Mouse (Mus musculus): ENCODE results near the gene Nkg7. TPM values are rescaled to one million over a fixed set of nuclear protein-coding genes. Genes with fewer than 3 reads are reported as not detected.
A peak's percentile ranks its signal among the peaks of the same experiment; 100 is the strongest.
"Not testable (repeated sequence)": the region's sequence is repeated elsewhere in the genome, so short reads cannot be mapped to it uniquely, and the experiment has no call there.

Gene Nkg7
- total RNA-seq (2018; cell fraction: chromatin; rRNA removed): not detected
- under 1 TPM in 2 of 26 experiments, not detected in 24; 0.23 to 0.29 TPM for total RNA-seq (2018; cell fraction: cytosol; rRNA removed)
- total RNA-seq (2018; cell fraction: nucleus; rRNA removed): not detected
- polyA plus RNA-seq (2018): 0.26 TPM in 1 of 3 replicates, not detected in the others

DNA sequence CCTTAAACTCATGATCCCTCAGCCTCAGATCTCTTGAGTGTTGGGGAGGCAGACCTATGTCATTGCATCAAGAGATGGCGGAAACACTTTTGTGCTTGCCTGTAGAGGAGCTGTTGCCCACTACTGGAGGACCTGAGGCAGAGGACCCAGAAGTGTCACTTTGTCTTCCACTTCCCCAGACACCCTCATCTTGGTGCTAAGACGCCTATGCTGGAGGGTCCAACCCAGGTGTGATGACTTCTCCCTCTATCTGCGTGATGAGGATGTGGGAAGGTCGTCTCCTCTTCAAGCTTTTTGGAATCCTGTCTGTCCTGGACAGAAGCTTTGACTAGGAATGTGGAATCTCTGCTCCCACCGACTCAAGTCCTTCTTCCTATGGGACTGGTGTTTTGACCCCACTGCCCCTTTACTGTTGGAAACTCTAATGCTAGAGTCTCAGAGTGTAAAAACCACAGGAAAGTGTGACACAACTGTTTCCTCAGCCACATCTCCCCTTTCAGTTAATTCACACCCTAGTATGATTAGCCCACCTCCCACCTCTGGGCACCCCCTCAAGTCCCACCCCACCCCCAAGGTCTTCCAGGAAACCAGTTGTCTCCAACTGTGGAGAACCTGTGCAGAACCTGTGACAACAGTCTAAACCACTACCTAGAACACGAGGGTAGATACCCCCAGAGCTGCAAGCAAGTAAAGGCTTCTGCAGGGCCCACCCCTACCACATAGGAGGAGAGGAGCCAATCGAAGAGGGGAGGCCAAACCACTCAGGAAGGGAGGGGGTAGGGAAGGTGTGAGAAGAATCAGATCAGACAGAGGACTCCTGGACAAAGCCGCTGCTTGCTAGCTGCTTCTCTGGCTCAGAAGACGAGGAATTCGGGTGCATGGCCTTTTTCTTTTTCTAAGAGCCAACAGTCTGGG, at the start of gene Nkg7:
Gene Nkg7, plus strand, starts transcription at position 733 of the 915 bp plus-strand sequence.
- Histone ChIP-seq H3K79me2 (ENCODE audit: inconsistent target) (no peaks in the 10 kb centered on the region), H3K27ac (no peak within 1 kb of the TSS), H3K36me3 (ENCODE audit: inconsistent target) (no peaks in the 10 kb centered on the region), H3K4me3 (ENCODE audit: inconsistent target) (no peak within 1 kb of the TSS)
- WGBS (ENCODE audit: missing documents): 53% methylated on average over 10 of the region's 10 CpGs

DNA sequence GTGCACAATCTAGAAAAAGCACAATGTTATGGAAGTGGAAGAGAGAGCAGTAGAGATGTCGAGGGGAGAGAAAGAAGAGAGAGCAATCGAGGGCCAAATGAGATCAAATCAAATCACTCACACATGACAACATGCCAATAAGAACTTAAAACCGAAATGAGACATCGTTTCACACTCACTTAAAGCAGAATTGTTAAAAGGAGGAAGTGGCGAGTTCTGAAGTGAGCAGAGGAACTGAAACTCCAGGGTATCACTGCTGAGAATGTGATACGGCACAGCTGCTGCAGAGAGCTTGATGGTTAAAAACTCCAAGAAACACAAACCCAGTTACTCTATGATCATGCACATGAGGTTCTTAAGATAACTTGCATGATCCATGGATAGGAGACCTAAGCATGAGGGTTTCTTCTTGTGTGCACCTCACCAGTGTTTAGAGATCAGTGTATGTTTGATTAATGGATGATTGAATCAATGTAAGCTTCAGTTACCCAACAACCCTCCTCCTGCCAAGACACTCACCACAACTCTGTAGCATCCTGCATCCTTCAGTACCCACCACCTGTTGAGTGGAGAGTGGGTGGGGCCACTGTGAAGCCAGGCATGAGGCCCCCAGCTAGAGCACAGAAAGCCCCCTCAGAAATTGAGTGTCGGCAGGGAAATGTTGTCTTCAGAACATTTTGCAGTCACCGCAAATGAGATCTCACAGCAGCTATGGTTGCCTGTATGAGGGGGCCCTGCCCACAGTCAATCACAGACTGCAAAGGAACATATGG, 44.3 kb upstream of the Nkg7 start:
- WGBS (ENCODE audit: missing documents): 22% methylated on average over 8 of the region's 8 CpGs

DNA sequence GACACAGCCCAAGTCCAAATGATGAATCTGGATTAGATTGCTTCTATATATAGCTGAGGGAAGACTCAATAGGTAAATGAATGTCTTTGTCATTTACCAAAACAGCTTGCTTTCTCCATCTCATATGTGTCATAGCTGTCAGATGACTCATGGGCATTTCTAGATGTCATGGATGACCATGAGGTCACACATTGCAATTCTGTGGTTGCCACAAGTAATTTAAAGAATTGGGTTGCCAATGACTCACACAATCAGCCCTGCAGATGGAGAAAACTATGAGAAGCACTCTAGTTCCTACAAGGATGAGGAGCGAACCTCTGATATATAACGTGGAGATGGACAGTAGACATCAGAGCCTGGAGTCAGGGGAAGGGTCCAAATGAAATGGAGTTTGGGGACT, 37.4 kb upstream of the Nkg7 start:
- Histone ChIP-seq H3K79me2 (ENCODE audit: inconsistent target) (no peaks in the 10 kb centered on the region), H3K4me3 (ENCODE audit: inconsistent target) (no peak overlapping the region), H3K27ac (peak overlapping the region; percentile 48), H3K36me3 (ENCODE audit: inconsistent target) (no peaks in the 10 kb centered on the region)
- WGBS (ENCODE audit: missing documents): 43% methylated on average over 2 of the region's 2 CpGs

More for the DNA sequence above, 44.3 kb upstream of the Nkg7 start:
- Histone ChIP-seq H3K4me3 (ENCODE audit: inconsistent target) (no peak overlapping the region), H3K36me3 (ENCODE audit: inconsistent target) (no peaks in the 10 kb centered on the region), H3K27ac (peak overlapping the region; percentile 43), H3K79me2 (ENCODE audit: inconsistent target) (no peaks in the 10 kb centered on the region)

DNA sequence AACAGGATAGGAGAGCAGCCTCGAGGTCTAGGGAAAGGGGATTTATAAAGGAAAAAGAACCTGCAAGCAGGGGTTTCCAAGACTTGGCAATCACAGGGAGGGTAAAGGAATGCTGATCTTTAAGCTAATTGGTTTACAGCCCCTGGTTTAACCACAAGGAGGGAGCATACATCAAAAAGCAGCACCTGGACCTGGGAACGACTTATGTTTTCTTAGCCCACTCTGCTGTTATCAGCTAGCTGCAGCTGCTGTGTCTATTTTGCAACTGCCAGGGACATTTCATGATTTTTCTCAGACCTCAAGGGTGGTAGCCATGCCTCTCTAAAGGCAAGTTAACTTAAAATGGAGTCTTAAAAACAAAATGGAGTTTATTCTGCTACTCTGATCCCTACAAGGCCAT, 34.2 kb upstream of the Nkg7 start:
- H3K4me3 ChIP-seq (ENCODE audit: inconsistent target): no peak overlapping the region
- WGBS (ENCODE audit: missing documents): 60% methylated on average over 2 of the region's 2 CpGs
- no peaks in the 10 kb centered on the region for H3K36me3 ChIP-seq (ENCODE audit: inconsistent target)
- H3K27ac ChIP-seq: no peak overlapping the region
- H3K79me2 ChIP-seq (ENCODE audit: inconsistent target): no peaks in the 10 kb centered on the region

DNA sequence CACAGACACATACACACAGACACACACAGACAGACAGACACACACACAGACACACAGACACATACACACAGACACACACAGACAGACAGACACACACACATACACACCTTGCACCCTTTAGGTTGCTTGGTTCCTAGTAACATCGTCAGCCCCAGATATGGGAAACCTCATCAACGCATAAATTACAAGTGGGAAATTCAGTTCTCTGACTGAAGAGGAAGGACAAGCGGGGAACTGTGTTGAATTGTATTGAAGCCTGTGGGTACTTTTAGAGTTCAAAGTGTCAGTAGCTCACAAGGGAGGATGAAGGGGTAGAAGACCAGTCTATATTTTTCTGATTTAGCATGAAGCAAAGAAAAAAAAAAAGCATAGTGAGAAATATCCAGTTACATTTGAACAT, 29.3 kb upstream of the Nkg7 start:
- no peaks in the 10 kb centered on the region for H3K36me3 ChIP-seq (ENCODE audit: inconsistent target)
- no peaks in the 10 kb centered on the region for H3K79me2 ChIP-seq (ENCODE audit: inconsistent target)
- H3K4me3 ChIP-seq (ENCODE audit: inconsistent target): no peak overlapping the region
- WGBS (ENCODE audit: missing documents): 20% methylated on average over 3 of the region's 3 CpGs
- H3K27ac ChIP-seq: no peak overlapping the region

DNA sequence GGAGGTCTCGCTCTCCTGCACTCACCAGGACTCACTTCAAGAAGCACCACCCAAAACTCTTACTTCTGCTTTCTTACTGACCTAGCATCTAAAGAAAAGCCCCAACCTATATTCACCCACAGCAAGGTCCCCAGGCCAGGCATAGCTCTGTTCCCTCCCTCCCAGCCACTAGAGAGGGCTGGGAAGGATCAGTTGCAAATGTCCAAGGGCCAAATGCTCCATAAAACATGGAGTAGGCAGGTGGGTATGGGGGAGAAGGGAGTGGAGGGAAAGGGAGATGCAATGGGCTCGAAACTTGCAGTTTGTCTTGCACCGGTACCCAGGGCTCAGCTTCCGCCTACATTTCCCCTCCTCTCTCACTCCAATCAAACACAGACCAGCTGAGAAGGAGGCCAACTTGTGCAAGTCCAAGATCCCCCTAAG, 28.7 kb upstream of the Nkg7 start, which contains the start of gene Siglecg:
Gene Siglecg, plus strand, starts transcription at position 74 of the 423 bp plus-strand sequence.
- H3K79me2 ChIP-seq (ENCODE audit: inconsistent target): no peaks in the 10 kb centered on the region
- no peaks in the 10 kb centered on the region for H3K36me3 ChIP-seq (ENCODE audit: inconsistent target)
- H3K27ac ChIP-seq: no peak within 1 kb of the TSS
- 32% methylated on average over 4 of the region's 4 CpGs for WGBS (ENCODE audit: missing documents)
- H3K4me3 ChIP-seq (ENCODE audit: inconsistent target): no peak within 1 kb of the TSS

DNA sequence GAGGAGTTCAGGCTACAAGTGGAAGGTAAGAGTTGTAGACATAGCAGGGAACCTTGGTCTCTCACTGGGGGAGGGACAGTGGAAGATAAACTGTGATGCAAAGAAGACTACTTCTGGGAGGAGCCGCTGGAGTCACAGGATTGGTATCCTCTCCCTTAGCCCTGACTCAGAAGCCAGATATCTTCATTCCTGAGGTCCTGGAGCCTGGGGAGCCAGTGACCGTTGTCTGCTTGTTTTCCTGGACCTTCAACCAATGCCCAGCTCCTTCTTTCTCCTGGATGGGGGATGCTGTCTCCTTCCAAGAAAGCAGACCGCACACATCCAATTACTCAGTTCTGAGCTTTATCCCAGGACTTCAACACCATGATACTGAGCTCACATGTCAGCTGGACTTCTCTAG, 27.8 kb upstream of the Nkg7 start:
- WGBS (ENCODE audit: missing documents): 95% methylated on average over 3 of the region's 3 CpGs
- no peak overlapping the region for H3K27ac ChIP-seq
- no peaks in the 10 kb centered on the region for H3K79me2 ChIP-seq (ENCODE audit: inconsistent target)
- no peaks in the 10 kb centered on the region for H3K36me3 ChIP-seq (ENCODE audit: inconsistent target)
- no peak overlapping the region for H3K4me3 ChIP-seq (ENCODE audit: inconsistent target)

DNA sequence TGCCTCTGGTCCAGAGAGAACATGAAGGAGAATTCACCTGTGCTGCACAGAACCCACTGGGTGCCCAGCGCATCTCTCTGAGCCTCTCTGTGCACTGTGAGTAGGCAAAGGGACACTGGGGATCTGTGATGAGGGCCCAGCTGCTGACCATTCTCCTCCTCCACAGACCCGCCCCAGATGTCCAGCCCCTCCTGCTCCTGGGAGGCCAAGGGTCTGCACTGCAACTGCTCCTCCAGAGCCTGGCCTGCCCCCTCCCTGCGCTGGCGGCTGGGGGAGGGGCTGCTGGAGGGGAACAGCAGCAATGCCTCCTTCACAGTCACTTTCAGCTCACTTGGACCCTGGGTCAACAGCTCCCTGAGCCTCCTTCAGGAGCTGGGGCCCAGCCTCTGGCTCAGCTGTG, 25.1 kb upstream of the Nkg7 start:
- H3K79me2 ChIP-seq (ENCODE audit: inconsistent target); H3K4me3 ChIP-seq (ENCODE audit: inconsistent target); H3K36me3 ChIP-seq (ENCODE audit: inconsistent target); H3K27ac ChIP-seq: not testable (repeated sequence)
- 92% methylated on average over 4 of the region's 4 CpGs for WGBS (ENCODE audit: missing documents)

- H3K27ac ChIP-seq: no peak overlapping the region
- no peaks in the 10 kb centered on the region for H3K36me3 ChIP-seq (ENCODE audit: inconsistent target)
- H3K79me2 ChIP-seq (ENCODE audit: inconsistent target): no peaks in the 10 kb centered on the region
- WGBS (ENCODE audit: missing documents): 94% methylated on average over 10 of the region's 10 CpGs
- H3K4me3 ChIP-seq (ENCODE audit: inconsistent target): no peak overlapping the region
Observed at GRCm38 (mm10) chr7:43417298-43417697, 19.6 kb upstream of the Nkg7 start.

- no peak overlapping the region for H3K4me3 ChIP-seq (ENCODE audit: inconsistent target)
- no peak overlapping the region for H3K27ac ChIP-seq
- WGBS (ENCODE audit: missing documents): 29% methylated on average over 5 of the region's 11 CpGs
- no peaks in the 10 kb centered on the region for H3K36me3 ChIP-seq (ENCODE audit: inconsistent target)
- H3K79me2 ChIP-seq (ENCODE audit: inconsistent target): no peaks in the 10 kb centered on the region
Observed at GRCm38 (mm10) chr7:43422995-43423617, 13.8 kb upstream of the Nkg7 start.

- Histone ChIP-seq H3K36me3 (ENCODE audit: inconsistent target) (no peaks in the 10 kb centered on the region), H3K4me3 (ENCODE audit: inconsistent target) (no peak overlapping the region), H3K79me2 (ENCODE audit: inconsistent target) (no peaks in the 10 kb centered on the region), H3K27ac (no peak overlapping the region)
- WGBS (ENCODE audit: missing documents): 74% methylated on average over 3 of the region's 3 CpGs
Observed at GRCm38 (mm10) chr7:43423991-43424625, 12.8 kb upstream of the Nkg7 start.

DNA sequence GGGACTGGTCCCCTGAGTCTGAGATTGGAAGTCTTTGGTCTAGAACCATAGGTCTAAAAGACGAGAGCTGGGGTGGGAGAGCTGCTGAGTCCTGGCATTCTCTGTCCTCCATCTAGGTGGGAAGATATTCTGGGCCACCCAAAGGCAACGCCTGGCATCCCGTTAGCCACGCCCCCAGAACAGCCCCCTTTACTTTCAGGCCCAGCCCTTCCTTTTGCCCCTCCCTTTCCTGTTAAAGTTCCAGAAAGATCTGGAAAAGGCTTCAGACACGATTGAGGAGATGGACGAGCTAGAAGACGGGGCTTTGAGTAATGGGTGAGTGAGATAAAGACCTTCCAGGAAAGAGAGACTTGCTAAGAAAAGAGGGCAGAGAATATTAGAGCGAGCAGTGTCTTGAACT, 9.5 kb upstream of the Nkg7 start, which contains the start of gene Lim2:
Gene Lim2, plus strand, starts transcription at position 265 of the 400 bp plus-strand sequence.
- H3K36me3 ChIP-seq (ENCODE audit: inconsistent target): no peaks in the 10 kb centered on the region
- H3K4me3 ChIP-seq (ENCODE audit: inconsistent target): no peak within 1 kb of the TSS
- no peak within 1 kb of the TSS for H3K27ac ChIP-seq
- H3K79me2 ChIP-seq (ENCODE audit: inconsistent target): no peaks in the 10 kb centered on the region
- 86% methylated on average over 8 of the region's 8 CpGs for WGBS (ENCODE audit: missing documents)

GRCm38 (mm10) chr7:43429500-43429899, 7.4 kb upstream of the Nkg7 start:
- no peaks in the 10 kb centered on the region for H3K79me2 ChIP-seq (ENCODE audit: inconsistent target)
- H3K4me3 ChIP-seq (ENCODE audit: inconsistent target): no peak overlapping the region
- H3K36me3 ChIP-seq (ENCODE audit: inconsistent target): no peaks in the 10 kb centered on the region
- no peak overlapping the region for H3K27ac ChIP-seq
- 85% methylated on average over 4 of the region's 4 CpGs for WGBS (ENCODE audit: missing documents)

- no peaks in the 10 kb centered on the region for H3K36me3 ChIP-seq (ENCODE audit: inconsistent target)
- no peak overlapping the region for H3K4me3 ChIP-seq (ENCODE audit: inconsistent target)
- H3K79me2 ChIP-seq (ENCODE audit: inconsistent target): no peaks in the 10 kb centered on the region
Observed at GRCm38 (mm10) chr7:43432891-43433290, 4.0 kb upstream of the Nkg7 start.

More at GRCm38 (mm10) chr7:43432891-43433290, 4.0 kb upstream of the Nkg7 start:
- WGBS (ENCODE audit: missing documents): 83% methylated on average over 4 of the region's 4 CpGs
- H3K27ac ChIP-seq: no peak overlapping the region

Data from macrophage (primary cell).